Mouse (Mus musculus): Measurements from ENCODE around the gene Olfr272.

GRCm38 (mm10) chr4:52864156-52864555 lies 54.8 kb downstream of the Olfr272 start:
- TF ChIP-seq CTCF (IDR thresholded peaks at IDR 0.05; ENCODE audit: low read depth, low read length) (no peak), POLR2A (IDR thresholded peaks at IDR 0.05; ENCODE audit: extremely low read depth, insufficient read depth, low read length) (no peak)

All from liver, adult 2 months (tissue).